Mouse (Mus musculus): Measurements from ENCODE around the gene Rdh9. TPM values are rescaled to one million over a fixed set of nuclear protein-coding genes. Genes with fewer than 3 reads are reported as not detected.
"Not testable (repeated sequence)": the region's sequence is repeated elsewhere in the genome, so short reads cannot be mapped to it uniquely, and the experiment has no call there.

Gene Rdh9
- total RNA-seq, 2 experiments from 2014 or later = 0.79 TPM; not detected in 1

DNA sequence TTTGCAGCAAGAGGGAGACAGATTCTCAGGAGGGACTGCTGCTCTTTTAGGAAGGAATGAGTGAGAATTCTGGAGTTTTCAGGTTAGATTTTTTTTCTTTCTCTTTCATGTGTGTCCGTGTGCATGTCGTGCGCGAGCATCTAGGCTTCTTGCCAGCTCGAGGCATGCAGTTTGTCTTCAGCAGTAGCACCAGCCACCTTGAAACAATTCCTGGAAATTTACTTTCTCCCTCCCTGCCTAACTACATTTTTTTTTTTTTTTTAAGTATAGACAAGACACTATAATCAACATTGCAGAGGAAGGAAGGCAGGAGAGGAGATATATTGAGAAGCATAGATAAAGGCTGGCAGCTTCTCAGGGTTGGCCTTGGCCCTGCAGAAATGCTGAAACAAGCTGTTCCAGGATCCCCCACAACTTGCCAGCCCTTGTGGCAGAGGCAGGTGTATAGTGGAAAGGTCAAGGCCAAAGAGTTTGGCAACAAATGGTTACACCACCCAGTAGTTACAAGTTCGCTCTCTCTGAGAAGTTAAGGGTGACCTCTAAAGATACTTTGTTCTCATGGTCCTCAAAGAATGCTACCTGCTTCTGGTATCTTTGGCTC is 21.5 kb upstream of the Rdh9 start:
- ATAC-seq (replicated peaks; ENCODE audit: low FRiP score, low TSS enrichment, poor library complexity, severe bottlenecking) = no peak

DNA sequence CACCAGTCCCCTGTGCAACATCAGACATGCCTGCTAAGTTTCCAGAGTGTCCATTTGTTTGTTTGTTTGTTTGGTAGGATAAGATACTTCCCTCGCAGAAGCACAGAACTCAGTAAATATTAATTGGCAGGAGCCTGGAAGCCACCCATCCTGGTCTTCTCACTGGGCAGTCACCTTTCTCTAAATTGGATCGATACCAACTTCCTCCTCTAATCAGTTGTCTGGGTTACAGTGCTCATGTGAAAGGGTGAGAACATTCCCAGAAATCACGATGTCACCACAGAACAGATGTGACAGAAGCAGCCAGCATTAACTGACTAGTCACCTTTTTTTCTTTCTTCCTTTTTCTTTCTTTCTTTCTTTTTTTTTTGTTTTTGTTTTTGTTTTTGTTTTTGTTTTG is 20.9 kb upstream of the Rdh9 start:
- ATAC-seq (replicated peaks; ENCODE audit: low FRiP score, low TSS enrichment, poor library complexity, severe bottlenecking) = no peak

DNA sequence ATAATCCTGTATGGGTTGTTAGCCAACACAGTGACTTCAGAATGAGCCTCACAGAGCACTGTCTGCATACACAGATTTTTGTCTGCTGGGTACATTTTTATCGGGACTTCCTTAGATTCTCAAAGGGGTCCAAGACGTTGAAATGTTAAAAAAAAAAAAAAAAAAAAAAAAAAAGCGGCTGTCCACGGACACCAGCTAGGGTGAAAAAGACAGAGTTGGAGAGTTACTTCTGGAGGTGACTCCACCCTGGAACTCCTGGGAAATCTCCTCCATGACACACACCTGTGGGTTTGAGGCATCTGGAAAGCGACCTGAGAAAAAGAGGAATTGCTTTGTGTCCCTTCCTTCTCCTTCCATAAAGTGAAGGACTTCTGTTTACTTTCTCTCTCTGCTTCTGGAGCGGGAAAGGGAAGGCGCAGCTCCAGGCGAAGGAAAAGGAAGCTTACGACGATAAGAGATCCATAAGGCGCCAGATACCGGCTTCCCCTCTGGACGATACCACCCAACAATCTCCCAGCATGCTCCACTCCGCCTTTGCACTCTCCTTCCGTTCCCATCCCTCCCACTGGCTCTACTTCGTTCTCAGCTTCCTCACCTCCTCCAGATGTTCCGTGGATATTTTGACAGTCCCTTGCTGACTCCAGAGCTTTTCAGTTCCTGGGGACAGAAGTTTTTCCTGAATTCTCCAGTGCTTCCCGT is 20.3 kb upstream of the Rdh9 start:
- ATAC-seq (replicated peaks; ENCODE audit: low FRiP score, low TSS enrichment, poor library complexity, severe bottlenecking) = no peak

DNA sequence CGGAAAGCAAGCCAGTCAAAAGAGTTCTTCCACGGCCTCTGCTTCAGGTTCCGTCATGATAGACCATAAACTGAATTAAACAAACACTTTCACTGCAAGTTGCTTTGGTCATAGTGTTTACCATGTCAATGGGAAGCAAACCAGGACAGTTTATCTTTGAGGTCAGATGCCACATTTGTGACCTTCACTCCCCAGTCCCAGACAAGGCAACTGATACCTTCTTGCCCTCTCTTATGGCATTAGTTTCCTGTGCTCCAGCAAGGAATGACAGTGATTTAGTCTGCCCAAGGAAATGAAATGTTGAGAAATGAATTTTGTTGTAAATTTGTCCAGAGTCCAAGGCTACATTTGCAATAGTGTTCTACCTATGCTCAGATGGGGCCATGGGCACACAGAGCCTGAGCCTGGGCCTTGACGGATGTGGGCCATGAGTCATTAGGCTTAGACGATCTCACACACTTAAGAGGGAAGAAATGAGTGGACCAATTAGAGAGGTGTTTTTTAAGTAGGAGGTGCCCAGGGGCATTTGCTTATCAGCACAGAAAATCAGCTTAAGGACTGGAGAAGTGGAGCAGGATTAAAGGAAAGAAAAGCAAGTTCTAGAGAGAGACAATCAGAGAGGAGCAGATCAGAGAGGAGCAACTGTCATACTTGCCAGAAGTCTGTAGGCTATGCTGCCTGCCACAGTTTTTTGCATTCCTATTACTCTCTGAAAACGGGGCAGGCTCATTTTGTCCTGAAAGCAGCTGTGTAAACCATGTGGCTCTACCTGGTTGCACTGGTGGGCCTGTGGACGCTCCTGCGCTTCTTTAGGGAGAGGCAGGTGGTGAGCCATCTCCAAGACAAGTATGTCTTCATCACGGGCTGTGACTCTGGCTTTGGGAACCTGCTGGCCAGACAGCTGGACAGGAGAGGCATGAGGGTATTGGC is 16.7 kb upstream of the Rdh9 start, which contains the start of the genes Rdh1 and Rdh16f1:
TSS of gene Rdh1 (plus strand) at position 541 of the 930 bp plus-strand sequence.
TSS of gene Rdh16f1 (plus strand) at position 607 of the 930 bp plus-strand sequence.
- no peak for ATAC-seq (replicated peaks; ENCODE audit: low FRiP score, low TSS enrichment, poor library complexity, severe bottlenecking)

DNA sequence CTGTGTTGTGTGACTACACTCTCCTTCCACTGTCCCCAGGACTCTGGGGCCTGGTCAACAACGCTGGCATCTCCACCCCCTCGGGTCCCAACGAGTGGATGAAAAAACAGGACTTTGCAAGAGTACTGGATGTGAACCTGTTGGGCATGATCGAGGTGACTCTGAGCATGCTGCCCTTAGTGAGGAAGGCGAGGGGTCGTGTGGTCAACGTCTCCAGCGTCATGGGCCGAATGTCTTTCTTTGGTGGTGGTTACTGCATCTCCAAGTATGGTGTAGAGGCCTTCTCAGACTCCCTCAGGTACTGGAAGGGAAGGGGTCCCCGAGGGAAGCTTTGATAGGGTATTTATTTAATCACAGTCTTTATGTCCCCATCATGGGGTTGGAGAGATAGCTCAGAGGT is 13.3 kb upstream of the Rdh9 start:
- not testable (repeated sequence) for ATAC-seq (replicated peaks; ENCODE audit: low FRiP score, low TSS enrichment, poor library complexity, severe bottlenecking)

- ATAC-seq (replicated peaks; ENCODE audit: low FRiP score, low TSS enrichment, poor library complexity, severe bottlenecking) = no peak
These were observed 12.1 kb upstream of the Rdh9 start for GRCm38 (mm10) chr10:127763914-127764680.

DNA sequence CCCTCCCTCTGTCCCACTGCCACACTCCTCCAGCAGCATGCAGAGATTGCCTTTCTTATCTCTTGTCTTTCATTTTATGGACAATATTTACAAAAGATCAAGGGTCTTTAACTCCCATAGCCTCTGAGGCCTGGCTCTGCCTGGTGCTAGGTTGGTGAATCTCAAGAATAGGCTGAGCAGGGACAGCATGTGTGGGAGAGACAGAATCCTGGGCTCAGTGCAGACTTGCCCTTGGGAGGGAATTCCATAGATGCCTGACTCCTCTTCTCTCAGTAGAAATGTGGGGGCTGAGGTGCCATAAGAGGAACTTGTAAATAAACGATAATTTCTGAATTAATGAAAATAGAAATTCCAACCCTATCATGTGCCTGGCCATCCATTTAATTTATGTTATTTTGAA is 9.6 kb upstream of the Rdh9 start:
- no peak for ATAC-seq (replicated peaks; ENCODE audit: low FRiP score, low TSS enrichment, poor library complexity, severe bottlenecking)

- not testable (repeated sequence) for ATAC-seq (replicated peaks; ENCODE audit: low FRiP score, low TSS enrichment, poor library complexity, severe bottlenecking)
These were observed 6.1 kb downstream of the Rdh9 start for GRCm38 (mm10) chr10:127782321-127782720.

DNA sequence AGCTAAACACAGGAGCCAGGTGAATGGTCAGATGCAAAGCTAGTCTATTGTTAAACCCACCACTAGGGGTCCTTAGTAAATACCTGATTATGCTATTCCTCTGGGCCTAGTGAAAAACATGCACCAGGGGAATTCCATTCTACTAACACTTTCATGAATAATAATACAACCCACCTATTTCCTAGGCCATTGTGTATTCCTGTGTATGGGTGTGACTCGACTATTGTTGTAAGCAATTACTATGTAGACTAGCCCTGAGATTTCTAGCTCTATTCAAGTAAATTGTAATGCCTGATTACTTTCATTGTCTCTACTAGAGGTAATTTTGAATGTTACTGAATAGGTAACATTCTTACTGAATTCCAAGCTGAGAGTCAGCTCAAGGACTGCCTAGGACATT is 9.2 kb downstream of the Rdh9 start:
- not testable (repeated sequence) for ATAC-seq (replicated peaks; ENCODE audit: low FRiP score, low TSS enrichment, poor library complexity, severe bottlenecking)

- no peak for ATAC-seq (replicated peaks; ENCODE audit: low FRiP score, low TSS enrichment, poor library complexity, severe bottlenecking)
These were observed 23.1 kb downstream of the Rdh9 start for GRCm38 (mm10) chr10:127799295-127799694.

GRCm38 (mm10) chr10:127800891-127801290 is 24.7 kb downstream of the Rdh9 start, which contains the start of gene Rdh16:
Rdh16 (plus strand) TSS chr10:127801152.
- no peak for ATAC-seq (replicated peaks; ENCODE audit: low FRiP score, low TSS enrichment, poor library complexity, severe bottlenecking)

DNA sequence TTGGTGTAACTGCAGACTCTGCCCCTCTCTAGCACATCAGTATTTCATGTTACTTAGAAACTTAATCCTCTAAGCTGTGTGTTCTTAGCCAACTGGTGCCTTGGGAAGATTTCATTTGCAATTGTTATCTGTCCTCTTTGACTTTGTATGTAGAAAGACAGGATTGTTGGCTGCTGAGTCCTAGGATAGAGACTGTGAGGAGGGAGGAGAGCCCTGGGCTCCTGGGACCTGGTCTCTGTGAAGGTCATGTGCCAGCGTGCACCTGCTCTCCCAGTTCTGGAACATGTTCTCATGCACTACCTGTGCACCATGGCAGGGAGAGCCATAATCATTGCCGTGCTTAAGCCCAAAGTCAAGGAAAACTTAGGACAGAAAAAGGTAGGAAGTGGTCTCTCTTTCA is 25.4 kb downstream of the Rdh9 start:
- ATAC-seq (replicated peaks; ENCODE audit: low FRiP score, low TSS enrichment, poor library complexity, severe bottlenecking) = no peak

GRCm38 (mm10) chr10:127802236-127802635 is 26.1 kb downstream of the Rdh9 start:
- ATAC-seq (replicated peaks; ENCODE audit: low FRiP score, low TSS enrichment, poor library complexity, severe bottlenecking) = no peak

GRCm38 (mm10) chr10:127804416-127804815 is 28.2 kb downstream of the Rdh9 start:
- no peak for ATAC-seq (replicated peaks; ENCODE audit: low FRiP score, low TSS enrichment, poor library complexity, severe bottlenecking)

DNA sequence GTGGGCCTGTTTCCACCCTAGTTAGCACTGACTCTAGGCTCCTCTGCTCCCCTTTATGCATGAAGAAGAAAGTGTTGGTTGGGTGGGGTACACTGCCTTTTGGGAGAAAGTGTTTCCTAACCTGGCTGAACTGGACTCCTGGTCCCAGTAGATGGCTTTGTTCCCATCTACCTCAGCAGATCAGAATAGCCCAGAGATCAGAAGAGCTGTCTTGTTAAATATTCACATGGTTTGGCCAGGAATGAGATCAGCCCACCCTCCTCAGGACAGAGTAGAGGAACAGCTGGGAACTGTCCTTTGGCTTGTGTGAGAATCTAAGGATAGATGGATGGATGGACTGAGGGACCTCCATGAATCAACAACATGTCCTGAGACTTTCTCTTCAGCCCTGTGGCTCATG is 39.7 kb downstream of the Rdh9 start:
- ATAC-seq (replicated peaks; ENCODE audit: low FRiP score, low TSS enrichment, poor library complexity, severe bottlenecking) = no peak

GRCm38 (mm10) chr10:127817268-127817910 is 41.2 kb downstream of the Rdh9 start:
- not testable (repeated sequence) for ATAC-seq (replicated peaks; ENCODE audit: low FRiP score, low TSS enrichment, poor library complexity, severe bottlenecking)

GRCm38 (mm10) chr10:127821806-127822205 is 45.6 kb downstream of the Rdh9 start:
- not testable (repeated sequence) for ATAC-seq (replicated peaks; ENCODE audit: low FRiP score, low TSS enrichment, poor library complexity, severe bottlenecking)

DNA sequence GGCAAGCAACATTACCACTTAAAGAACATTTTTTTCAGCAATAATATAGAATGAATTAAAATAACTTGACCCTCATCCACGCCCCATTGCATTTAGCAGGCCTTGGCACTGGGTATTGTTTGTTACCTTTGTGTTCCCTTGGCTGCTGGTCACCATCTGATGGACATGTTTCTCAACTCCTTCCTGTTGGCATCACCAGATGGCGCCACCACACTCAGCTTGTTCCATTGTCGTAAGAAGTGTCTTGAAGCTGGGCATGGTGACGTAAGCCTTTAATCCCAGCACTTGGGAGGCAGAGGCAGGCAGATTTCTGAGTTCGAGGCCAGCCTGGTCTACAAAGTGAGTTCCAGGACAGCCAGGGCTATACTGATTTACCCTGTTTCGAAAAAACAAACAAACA is 49.2 kb downstream of the Rdh9 start:
- no peak for ATAC-seq (replicated peaks; ENCODE audit: low FRiP score, low TSS enrichment, poor library complexity, severe bottlenecking)

DNA sequence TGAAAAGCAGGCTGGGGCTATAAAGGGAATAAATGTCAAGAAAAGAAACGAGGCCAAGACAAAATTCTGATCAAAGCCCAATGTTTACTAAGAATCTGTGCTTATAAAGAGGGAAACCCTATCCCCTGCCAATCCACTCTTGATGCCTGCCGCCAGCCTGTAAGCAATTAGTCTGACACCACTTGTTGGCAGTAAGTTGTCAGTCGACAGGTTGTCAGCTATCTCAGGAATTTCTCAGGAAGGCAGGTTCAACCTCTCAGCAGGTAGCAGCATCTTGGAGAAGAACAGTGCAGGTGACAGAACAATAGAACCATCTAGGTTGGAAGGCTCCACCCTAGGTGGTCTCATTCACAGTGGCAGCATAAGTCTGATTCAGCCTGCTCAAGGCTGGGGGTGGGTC is 52.9 kb downstream of the Rdh9 start:
- no peak for ATAC-seq (replicated peaks; ENCODE audit: low FRiP score, low TSS enrichment, poor library complexity, severe bottlenecking)
